Comparison of ENCODE assay signal across 23 mouse cellular contexts in genomic region chr2:121669846-121670245, GRCm38 (mm10).
"Had no signal": no experiment of that assay in that cellular context is flagged by ENCODE, and none has a peak within 500 bp of the region (broad histone marks: within the 10 kb centered on the region; RNA-seq: fewer than 3 reads in every experiment).

No protein-coding gene starts in this region.

- H3K4me1 ChIP-seq: intestine, embryonic 15.5 days; limb, embryonic 10.5 days; limb, embryonic 13.5 days; liver, embryonic 12.5 days; liver, embryonic 15.5 days; lung, embryonic 15.5 days; midbrain, embryonic 12.5 days; stomach, embryonic 15.5 days had no signal

- H3K27ac ChIP-seq: intestine, embryonic 15.5 days; limb, embryonic 10.5 days; limb, embryonic 13.5 days; liver, embryonic 12.5 days; liver, embryonic 15.5 days; lung, embryonic 15.5 days; midbrain, embryonic 12.5 days; stomach, embryonic 15.5 days had no signal

- H3K4me2 ChIP-seq: intestine, embryonic 15.5 days; limb, embryonic 13.5 days; liver, embryonic 12.5 days; liver, embryonic 15.5 days; lung, embryonic 15.5 days; midbrain, embryonic 12.5 days; stomach, embryonic 15.5 days had no signal

- H3K27me3 ChIP-seq: intestine, embryonic 15.5 days; limb, embryonic 13.5 days; liver, embryonic 12.5 days; liver, embryonic 15.5 days; lung, embryonic 15.5 days; midbrain, embryonic 12.5 days; stomach, embryonic 15.5 days had no signal

- ATAC-seq: hindbrain, embryonic 16.5 days; intestine, embryonic 15.5 days; liver, embryonic 12.5 days; midbrain, embryonic 16.5 days had no signal

- H3K36me3 ChIP-seq: intestine, embryonic 15.5 days; limb, embryonic 10.5 days; limb, embryonic 13.5 days; liver, embryonic 12.5 days; liver, embryonic 15.5 days; lung, embryonic 15.5 days; midbrain, embryonic 12.5 days; stomach, embryonic 15.5 days had no signal

- DNase-seq: kidney, adult 11 months; kidney, adult 8-10 months; kidney, postnatal 14 days; kidney, postnatal 4 days; liver; lung, adult 18-20 months; lung, postnatal 10 days; lung, postnatal 36 days; right cerebral cortex, adult 18-20 months; right cerebral cortex, postnatal 14 days; right cerebral cortex, postnatal 4 days had no signal

- H3K9ac ChIP-seq: intestine, embryonic 15.5 days; limb, embryonic 13.5 days; liver, embryonic 12.5 days; liver, embryonic 15.5 days; lung, embryonic 15.5 days; midbrain, embryonic 12.5 days; stomach, embryonic 15.5 days had no signal

- H3K9me3 ChIP-seq: intestine, embryonic 15.5 days; limb, embryonic 10.5 days; limb, embryonic 13.5 days; liver, embryonic 12.5 days; liver, embryonic 15.5 days; lung, embryonic 15.5 days; megakaryocyte, embryonic 14.5 days; midbrain, embryonic 12.5 days; stomach, embryonic 15.5 days had no signal

- H3K4me3 ChIP-seq: intestine, embryonic 15.5 days; limb, embryonic 10.5 days; limb, embryonic 13.5 days; liver, embryonic 12.5 days; liver, embryonic 15.5 days; lung, embryonic 15.5 days; megakaryocyte, embryonic 14.5 days; midbrain, embryonic 12.5 days; myocyte; stomach, embryonic 15.5 days had no signal
